Mouse (Mus musculus) monocyte, adult 2 months (primary cell): ENCODE data around the gene Ntmt1.

Experiments
- DNase-seq, 2 experiments: peaks; one replicate each; pipeline ENCODE4 v3.0.0; 2022; ENCODE audit warnings: low spot score in 2 of 2, low read depth in 1 of 2

The Ntmt1 gene

GRCm38 (mm10) chr2:30864968-30865381, 57.3 kb downstream of the Ntmt1 start:
- no peak for DNase-seq

DNA sequence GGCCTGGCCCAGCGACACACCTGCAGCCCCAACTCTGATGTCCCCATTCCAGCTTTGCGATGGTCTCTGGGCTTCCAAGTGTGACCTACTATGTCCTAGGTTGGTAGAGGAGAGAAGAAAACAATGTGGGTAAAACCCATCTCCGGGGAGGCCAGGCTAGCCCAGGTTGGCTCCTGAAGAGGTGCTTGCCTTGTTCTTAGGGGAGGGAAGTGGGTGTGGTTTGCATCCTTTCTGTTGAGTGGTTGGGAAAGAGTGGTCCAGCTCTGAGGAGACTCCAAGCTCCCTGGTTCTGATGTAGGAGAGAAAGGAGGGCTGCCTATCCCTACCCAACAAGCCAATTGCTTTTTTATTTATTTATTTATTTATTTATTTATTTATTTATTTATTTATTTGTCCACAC, 57.8 kb downstream of the Ntmt1 start:
- DNase-seq: no peak

DNA sequence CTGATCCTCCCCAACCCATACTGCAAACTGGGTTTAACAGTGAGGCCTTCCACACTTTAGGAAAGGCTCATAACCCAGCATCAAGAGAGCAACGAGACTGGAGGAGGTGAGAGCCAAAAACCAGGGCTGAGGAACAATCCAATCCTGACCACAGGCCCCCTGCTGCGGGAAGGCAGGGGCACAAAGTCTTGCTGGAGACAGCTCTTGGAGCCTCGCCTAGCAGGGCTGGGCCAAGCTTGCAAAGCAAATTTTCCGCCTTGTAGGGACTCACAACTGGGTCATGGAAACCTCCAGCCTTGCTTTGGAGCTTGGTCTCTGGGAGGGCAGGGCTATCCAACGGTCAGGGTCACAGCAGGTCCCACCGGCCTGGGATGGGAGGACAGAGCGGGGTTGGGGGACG, 63.2 kb downstream of the Ntmt1 start:
- no peak for DNase-seq
